Mouse (Mus musculus): ENCODE results near the gene Zfp282.

GRCm38 (mm10) chr6:47880166-47880565, 3.2 kb downstream of the Zfp282 start:
- TF ChIP-seq E2F4 (IDR thresholded peaks at IDR 0.05; ENCODE audit: insufficient read depth) (no peak), POLR2A (IDR thresholded peaks at IDR 0.05; ENCODE audit: insufficient read length, low read depth) (no peak), TCF3 (IDR thresholded peaks at IDR 0.05; ENCODE audit: insufficient read length, low read depth) (no peak)
